Mouse (Mus musculus) embryonic facial prominence, embryonic 15.5 days (tissue): ENCODE measurements at regions not wholly inside any gene's neighbourhood (a gene's known extent, or its start where the extent isn't known, plus 50 kb on each side); places are given as distances from the start of the nearest gene placed in this dataset.
A peak's percentile ranks its signal among the peaks of the same experiment; 100 is the strongest.

ENCODE experiments used
- ATAC-seq: fragments of 200-750 bp; cut with Nextera tagmentation; 2 replicates; pipeline ENCODE4 v1.8.0; 2017; ENCODE audit warnings: low read depth, moderate TSS enrichment; ENCODE audit not compliant: insufficient number of reproducible peaks, low FRiP score, low TSS enrichment
- H3K27ac ChIP-seq: fragments of 300-500 bp; sonication (generic); replicated peaks from 2 replicates; pipeline ENCODE4 v1.5.1; 2015; ENCODE audit warnings: mild to moderate bottlenecking, inconsistent platforms
- H3K27me3 ChIP-seq: fragments of 300-500 bp; sonication (generic); 2 replicates; pipeline ENCODE4 v1.6.1; 2015; ENCODE audit warnings: inconsistent platforms
- H3K36me3 ChIP-seq: fragments of 300-500 bp; sonication (generic); 2 replicates; pipeline ENCODE4 v1.6.1; 2015; ENCODE audit warnings: mild to moderate bottlenecking, inconsistent platforms
- H3K4me1 ChIP-seq: fragments of 300-500 bp; sonication (generic); 2 replicates; pipeline ENCODE4 v1.6.1; 2015; ENCODE audit warnings: inconsistent platforms
- H3K4me2 ChIP-seq: fragments of 300-500 bp; sonication (generic); replicated peaks from 2 replicates; pipeline ENCODE4 v1.6.1; 2015; ENCODE audit warnings: mild to moderate bottlenecking, inconsistent platforms
- H3K4me3 ChIP-seq: fragments of 300-500 bp; sonication (generic); replicated peaks from 2 replicates; pipeline ENCODE4 v1.5.1; 2015; ENCODE audit warnings: mild to moderate bottlenecking, inconsistent platforms
- H3K9ac ChIP-seq: fragments of 300-500 bp; sonication (generic); 2 replicates; pipeline ENCODE4 v1.6.1; 2015; ENCODE audit warnings: inconsistent platforms
- H3K9me3 ChIP-seq: fragments of 300-500 bp; sonication (generic); replicated peaks from 2 replicates; pipeline ENCODE4 v1.6.1; 2016; ENCODE audit warnings: inconsistent platforms
- WGBS: fragments of 180-500 bp; shearing (Covaris S2); methylation state at CpG from one replicate; pipeline ENCODE4 v1.1.7; 2015; 5-methylcytosine and 5-hydroxymethylcytosine counted together

DNA sequence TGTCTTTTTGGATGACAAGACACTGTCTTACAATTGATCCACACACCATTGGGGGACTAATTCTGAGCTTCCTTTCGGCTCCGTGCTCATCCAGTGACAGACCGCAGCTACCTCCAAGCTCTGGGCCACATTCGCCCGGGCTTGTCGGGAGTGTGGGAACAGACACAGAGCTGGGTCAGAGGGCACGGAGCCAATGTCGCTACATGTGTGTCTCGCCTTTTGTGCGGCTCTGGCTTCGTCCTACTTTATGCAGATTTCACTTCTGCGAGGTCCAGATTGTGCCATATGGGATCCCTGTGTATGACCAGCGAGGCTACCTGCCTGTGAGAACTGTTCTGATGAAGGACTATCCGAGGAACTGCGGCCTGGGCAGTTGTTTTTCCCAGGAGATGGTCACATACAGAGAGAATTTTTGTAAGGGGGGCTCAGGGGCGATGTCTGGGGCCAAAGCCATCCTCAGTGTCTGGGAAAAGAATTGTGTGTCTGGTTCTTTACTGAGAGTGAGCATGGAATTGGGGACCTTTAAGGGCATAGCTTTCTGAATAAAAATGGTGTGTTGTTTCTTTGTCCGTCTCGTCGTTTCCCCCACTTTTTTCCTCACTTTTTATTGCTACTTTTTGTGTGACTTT, 182.6 kb downstream of the Tmem161b start:
- WGBS, result 59% methylated on average over 19 of the region's 19 CpGs

DNA sequence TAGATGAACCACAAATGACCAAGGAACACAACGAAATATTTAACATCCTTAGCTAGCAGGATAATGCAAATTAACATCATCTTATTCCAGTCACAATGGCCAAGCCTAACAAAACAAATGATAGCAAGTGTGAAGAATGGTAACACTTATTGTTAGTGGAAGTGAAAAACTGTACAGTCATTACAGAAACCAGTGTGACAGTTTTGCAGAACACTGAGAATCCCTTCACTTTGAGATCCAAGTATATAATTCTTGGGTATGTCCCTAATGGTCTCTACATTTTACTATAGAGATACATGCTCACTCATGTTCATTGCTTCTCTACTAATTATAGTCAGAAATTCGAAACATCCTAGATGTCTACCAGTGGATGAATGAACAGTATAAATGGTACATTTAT, 212.3 kb downstream of the Tmem161b start:
- no peak overlapping the region for H3K27ac ChIP-seq
- no peaks in the 10 kb centered on the region for H3K36me3 ChIP-seq
- no peaks in the 10 kb centered on the region for H3K27me3 ChIP-seq
- no peak overlapping the region for H3K4me2 ChIP-seq
- no peak overlapping the region for H3K9ac ChIP-seq
- H3K4me3 ChIP-seq, result no peak overlapping the region
- WGBS, result 60% methylated on average over 2 of the region's 2 CpGs
- ATAC-seq, result no peak
- no peaks in the 10 kb centered on the region for H3K9me3 ChIP-seq
- H3K4me1 ChIP-seq, result no peaks in the 10 kb centered on the region

More for the DNA sequence above, 182.6 kb downstream of the Tmem161b start:
- no peaks in the 10 kb centered on the region for H3K36me3 ChIP-seq
- no peak overlapping the region for H3K4me2 ChIP-seq
- H3K4me1 ChIP-seq, result no peaks in the 10 kb centered on the region
- no peak overlapping the region for H3K4me3 ChIP-seq
- no peak for ATAC-seq
- H3K9ac ChIP-seq, result no peak overlapping the region
- H3K27me3 ChIP-seq, result no peaks in the 10 kb centered on the region
- no peaks in the 10 kb centered on the region for H3K9me3 ChIP-seq
- H3K27ac ChIP-seq, result no peak overlapping the region

DNA sequence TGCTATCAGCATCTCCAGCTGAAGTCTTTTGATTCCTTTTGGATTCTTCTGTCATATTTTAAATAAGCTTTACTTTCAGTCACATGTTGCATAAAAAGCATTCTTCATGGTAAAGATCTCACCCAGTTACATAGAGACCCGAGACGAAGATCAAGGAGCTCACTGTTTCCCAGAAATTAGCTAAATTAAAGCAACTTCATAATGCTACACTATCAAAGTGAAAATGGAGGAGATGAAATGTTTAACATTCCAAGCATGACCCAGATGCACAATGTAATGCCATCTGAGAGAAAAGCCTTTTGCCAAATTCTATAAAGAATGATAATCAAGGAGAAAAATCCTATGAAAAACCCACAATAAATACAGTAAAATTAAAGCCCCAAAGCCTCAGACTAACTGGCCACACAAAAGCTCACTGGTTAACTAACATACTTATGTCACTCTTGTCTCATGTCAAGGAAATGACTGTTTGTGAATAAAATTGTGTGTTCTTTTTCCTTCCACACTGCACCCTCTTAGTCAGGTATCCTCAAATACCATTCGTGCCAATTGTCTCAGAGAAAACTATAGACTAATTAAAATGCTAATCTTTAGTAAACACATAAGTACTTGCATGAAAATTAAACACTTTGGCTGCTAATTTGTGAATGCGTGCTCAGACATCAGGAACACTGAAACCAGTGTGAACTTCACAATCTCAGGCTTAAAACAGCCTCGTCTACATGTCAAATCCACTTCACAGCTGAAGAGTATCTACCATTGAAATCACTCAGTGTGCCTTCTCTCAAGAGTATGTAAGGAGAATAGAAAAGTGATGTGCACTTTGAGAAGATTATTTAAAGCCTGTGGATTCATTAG, 215.7 kb downstream of the Tmem161b start:
- Histone ChIP-seq H3K27me3 (no peaks in the 10 kb centered on the region), H3K27ac (no peak overlapping the region), H3K4me1 (no peaks in the 10 kb centered on the region), H3K4me3 (no peak overlapping the region), H3K4me2 (no peak overlapping the region), H3K36me3 (no peaks in the 10 kb centered on the region), H3K9me3 (no peaks in the 10 kb centered on the region), H3K9ac (no peak overlapping the region)
- no peak for ATAC-seq
- WGBS, result 58% methylated on average over 5 of the region's 5 CpGs

DNA sequence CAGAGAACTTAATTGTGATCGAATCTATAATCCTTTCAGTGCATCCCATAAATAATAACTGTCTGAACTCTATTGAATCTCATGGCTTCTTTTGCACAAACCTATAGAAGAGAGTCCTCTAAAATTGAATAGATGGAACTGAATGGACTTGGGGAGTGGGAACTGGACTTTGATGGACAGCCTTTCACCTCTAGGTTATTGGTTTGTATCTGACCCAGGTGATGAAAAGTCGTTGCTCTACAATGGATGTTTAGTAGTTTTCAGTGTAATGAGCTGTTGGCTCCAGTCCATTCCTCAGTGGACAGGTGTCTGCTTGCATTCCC, 216.3 kb downstream of the Tmem161b start:
- Histone ChIP-seq H3K9ac (no peak overlapping the region), H3K36me3 (no peaks in the 10 kb centered on the region), H3K9me3 (no peaks in the 10 kb centered on the region), H3K4me3 (no peak overlapping the region), H3K27ac (no peak overlapping the region), H3K4me1 (no peaks in the 10 kb centered on the region), H3K4me2 (no peak overlapping the region), H3K27me3 (no peaks in the 10 kb centered on the region)
- 68% methylated on average over 2 of the region's 2 CpGs for WGBS
- no peak for ATAC-seq

DNA sequence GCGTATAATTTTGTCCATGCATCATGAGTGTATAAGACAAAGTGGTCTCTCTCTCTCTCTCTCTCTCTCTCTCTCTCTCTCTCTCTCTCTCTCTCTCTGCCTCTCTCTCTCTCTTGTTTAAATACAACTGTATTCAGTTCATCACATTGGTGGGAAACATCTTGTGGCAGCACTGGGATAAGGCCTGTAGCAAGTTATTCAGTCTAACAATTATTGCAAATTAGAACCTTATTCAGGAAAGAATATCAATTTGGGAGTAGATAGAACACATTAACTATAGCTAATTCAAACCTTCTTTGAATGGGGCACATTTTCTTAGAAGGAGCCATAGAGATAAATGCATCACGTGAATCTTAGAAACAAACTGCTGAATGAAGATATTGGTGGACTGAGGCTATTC, 226.4 kb downstream of the Tmem161b start:
- no peaks in the 10 kb centered on the region for H3K27me3 ChIP-seq

DNA sequence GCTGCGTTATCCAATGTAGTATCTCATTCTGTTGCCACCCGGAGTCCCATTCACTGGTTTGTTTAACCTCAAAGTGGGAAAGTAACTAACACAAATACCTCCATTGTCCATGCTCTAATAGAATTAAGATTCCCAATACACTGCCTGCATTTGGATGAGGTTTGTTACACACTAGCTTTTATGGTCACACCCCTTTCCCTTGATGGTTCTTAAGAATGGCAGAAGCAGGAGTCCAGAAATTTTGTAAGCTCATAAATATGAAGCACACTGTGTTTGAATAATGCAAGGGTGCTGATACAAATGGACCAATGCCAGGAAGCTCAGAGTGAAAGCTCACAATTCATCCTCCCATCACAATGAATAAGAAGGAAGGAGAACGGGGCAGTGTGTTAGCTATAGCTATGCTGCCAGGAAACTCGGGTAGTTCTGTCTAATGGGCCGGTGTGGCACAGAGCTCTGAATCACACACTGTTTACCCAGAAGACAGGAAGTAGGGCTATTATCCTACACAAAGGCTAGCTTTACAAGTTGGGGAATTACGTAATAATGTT, 227.0 kb downstream of the Tmem161b start:
- no peak overlapping the region for H3K4me3 ChIP-seq
- H3K27me3 ChIP-seq, result no peaks in the 10 kb centered on the region
- H3K4me2 ChIP-seq, result no peak overlapping the region
- ATAC-seq, result peak; percentile 24; the same call in 1 of the 2 replicates
- H3K9me3 ChIP-seq, result no peaks in the 10 kb centered on the region
- H3K4me1 ChIP-seq, result no peaks in the 10 kb centered on the region
- H3K36me3 ChIP-seq, result no peaks in the 10 kb centered on the region
- no peak overlapping the region for H3K27ac ChIP-seq
- no peak overlapping the region for H3K9ac ChIP-seq
- WGBS, result 32% methylated on average over 6 of the region's 6 CpGs

More for the DNA sequence above, 226.4 kb downstream of the Tmem161b start:
- no peak for ATAC-seq
- Histone ChIP-seq H3K4me1 (no peaks in the 10 kb centered on the region), H3K4me2 (no peak overlapping the region), H3K9me3 (no peaks in the 10 kb centered on the region), H3K27ac (no peak overlapping the region), H3K9ac (no peak overlapping the region), H3K36me3 (no peaks in the 10 kb centered on the region), H3K4me3 (no peak overlapping the region)
- WGBS, result 77% methylated on average over 2 of the region's 2 CpGs
